Mouse (Mus musculus): ENCODE measurements around the gene Fig4. TPM values are rescaled to one million over a fixed set of nuclear protein-coding genes. Genes with fewer than 3 reads are reported as not detected.
A peak's percentile ranks its signal among the peaks of the same experiment; 100 is the strongest.

Gene Fig4
- total RNA-seq, 2 experiments from 2014 or later = 35.0 to 37.0 TPM

GRCm38 (mm10) chr10:41157296-41157695, 145.8 kb downstream of the Fig4 start:
- DNase-seq (ENCODE audit: extremely low spot score in 1 of 2, low spot score in 2 of 2) = no peak
- intact Hi-C loops (cut with DNase I) = no loop called here

- no peak for DNase-seq (ENCODE audit: extremely low spot score in 1 of 2, low spot score in 2 of 2)
- intact Hi-C loops (cut with DNase I) = no loop called here
These were observed 146.4 kb downstream of the Fig4 start for GRCm38 (mm10) chr10:41156693-41157092.

GRCm38 (mm10) chr10:41153229-41153750, 149.8 kb downstream of the Fig4 start:
- intact Hi-C loops (cut with DNase I) = no loop called here
- no peak for DNase-seq (ENCODE audit: extremely low spot score in 1 of 2, low spot score in 2 of 2)

GRCm38 (mm10) chr10:41151901-41152300, 151.2 kb downstream of the Fig4 start:
- no peak for DNase-seq (ENCODE audit: extremely low spot score in 1 of 2, low spot score in 2 of 2)
- intact Hi-C loops (cut with DNase I) = no loop called here

GRCm38 (mm10) chr10:41151441-41151840, 151.6 kb downstream of the Fig4 start:
- DNase-seq (ENCODE audit: extremely low spot score in 1 of 2, low spot score in 2 of 2) = peak in 1 of 2 experiments; percentile 62
- intact Hi-C loops (cut with DNase I) = no loop called here

- intact Hi-C loops (cut with DNase I) = no loop called here
- DNase-seq (ENCODE audit: extremely low spot score in 1 of 2, low spot score in 2 of 2) = no peak
These were observed 152.0 kb downstream of the Fig4 start for GRCm38 (mm10) chr10:41151021-41151420.

- no peak for DNase-seq (ENCODE audit: extremely low spot score in 1 of 2, low spot score in 2 of 2)
- intact Hi-C loops (cut with DNase I) = no loop called here
These were observed 152.6 kb downstream of the Fig4 start for GRCm38 (mm10) chr10:41150496-41150895.

- no peak for DNase-seq (ENCODE audit: extremely low spot score in 1 of 2, low spot score in 2 of 2)
- intact Hi-C loops (cut with DNase I) = loop anchor here (5.0 to 10.0 kb wide), 2 partner anchors 77 to 135 kb away; partner anchors contain the start of gene Gpr6
These were observed 153.8 kb downstream of the Fig4 start for GRCm38 (mm10) chr10:41149307-41149706.

- DNase-seq (ENCODE audit: extremely low spot score in 1 of 2, low spot score in 2 of 2) = no peak
- intact Hi-C loops (cut with DNase I) = loop anchor here (5.0 to 10.0 kb wide), 2 partner anchors 74 to 131 kb away; partner anchors contain the start of gene Gpr6
These were observed 156.9 kb downstream of the Fig4 start for GRCm38 (mm10) chr10:41146141-41146540.

Other genes with a start within 250 kb of the Fig4 start
- gene Gpr6, start 231.0 kb downstream of the Fig4 start, total RNA-seq (2021) = 10 to 100 TPM; 16.2 to 17.3 TPM
- gene Ak9, start 720 bp upstream of the Fig4 start, total RNA-seq (2021) = under 1 TPM; 0.10 to 0.13 TPM
- gene Zbtb24, start 147.1 kb upstream of the Fig4 start, total RNA-seq (2021) = 10 to 100 TPM; 16.3 to 17.0 TPM
- 10 to 100 TPM; 32.7 to 36.5 TPM for gene Mical1, start 173.1 kb upstream of the Fig4 start, total RNA-seq (2021)
- gene Smpd2, start 187.1 kb upstream of the Fig4 start, total RNA-seq (2021) = 10 to 100 TPM; 17.2 to 18.8 TPM
- 1 to 10 TPM; 6.2 to 7.3 TPM for gene Ppil6, start 187.2 kb upstream of the Fig4 start, total RNA-seq (2021)
- gene Cd164, start 216.2 kb upstream of the Fig4 start, total RNA-seq (2021) = 10 to 100 TPM; 43.7 to 53.2 TPM